Mouse (Mus musculus): ENCODE measurements around the gene Arl5a. TPM values are rescaled to one million over a fixed set of nuclear protein-coding genes. Genes with fewer than 3 reads are reported as not detected.

Arl5a gene
- polyA plus RNA-seq, 1 experiment from 2014 or later = 50.4 TPM

DNA sequence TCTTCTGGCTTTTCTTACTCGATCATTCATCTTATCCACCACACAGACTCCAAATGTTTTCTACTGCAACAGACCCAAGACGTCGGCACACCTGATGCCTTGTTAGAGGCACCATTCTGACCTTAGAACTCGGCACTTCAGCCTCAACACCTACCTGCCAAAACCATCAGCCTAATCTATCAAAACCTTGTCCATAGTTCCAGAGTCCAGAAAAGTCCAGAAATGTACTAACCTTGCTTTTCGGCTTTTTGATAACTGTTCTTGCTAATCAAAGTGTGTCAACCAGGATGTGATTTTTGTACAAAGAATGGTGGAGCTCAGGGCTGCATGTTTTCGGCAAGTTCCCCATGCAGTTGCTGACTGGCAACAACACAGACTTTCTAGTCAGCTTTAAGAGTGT is 50.0 kb downstream of the Arl5a start:
- Histone ChIP-seq H3K27me3 (no peaks in the 10 kb centered on the region), H3K4me1 (no peaks in the 10 kb centered on the region), H3K4me2 (replicated peaks) (no peak overlapping the region), H3K36me3 (no peaks in the 10 kb centered on the region), H3K9me3 (no peaks in the 10 kb centered on the region), H3K4me3 (no peak overlapping the region), H3K27ac (replicated peaks) (no peak overlapping the region), H3K9ac (replicated peaks) (no peak overlapping the region)
- WGBS = 91% methylated on average over 6 of the region's 6 CpGs
- ATAC-seq (replicated peaks) = no peak

DNA sequence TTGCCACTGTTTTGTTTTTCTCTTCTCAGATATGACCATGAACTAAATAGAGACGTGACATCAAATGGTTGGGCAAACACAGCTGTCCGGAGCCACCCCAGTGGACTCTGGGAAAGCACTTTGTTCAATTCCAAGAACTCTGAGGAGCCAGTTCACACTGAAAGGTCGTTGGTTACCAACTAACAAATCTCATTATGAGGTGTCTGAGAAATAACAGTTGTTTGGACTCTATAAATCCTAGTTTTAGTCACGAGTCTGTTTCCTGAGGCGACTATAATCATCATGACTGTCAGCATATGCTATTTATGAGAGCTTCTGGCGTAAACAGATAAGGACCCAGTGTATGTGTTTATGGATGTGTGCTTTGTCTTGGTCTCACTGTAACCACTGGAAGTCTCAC is 52.2 kb downstream of the Arl5a start:
- WGBS = 78% methylated on average over 6 of the region's 6 CpGs
- H3K4me1 ChIP-seq = no peaks in the 10 kb centered on the region
- H3K27me3 ChIP-seq = no peaks in the 10 kb centered on the region
- H3K4me3 ChIP-seq = no peak overlapping the region
- H3K9ac ChIP-seq (replicated peaks) = no peak overlapping the region
- no peaks in the 10 kb centered on the region for H3K9me3 ChIP-seq
- H3K36me3 ChIP-seq = no peaks in the 10 kb centered on the region
- no peak overlapping the region for H3K27ac ChIP-seq (replicated peaks)
- no peak for ATAC-seq (replicated peaks)
- H3K4me2 ChIP-seq (replicated peaks) = no peak overlapping the region

DNA sequence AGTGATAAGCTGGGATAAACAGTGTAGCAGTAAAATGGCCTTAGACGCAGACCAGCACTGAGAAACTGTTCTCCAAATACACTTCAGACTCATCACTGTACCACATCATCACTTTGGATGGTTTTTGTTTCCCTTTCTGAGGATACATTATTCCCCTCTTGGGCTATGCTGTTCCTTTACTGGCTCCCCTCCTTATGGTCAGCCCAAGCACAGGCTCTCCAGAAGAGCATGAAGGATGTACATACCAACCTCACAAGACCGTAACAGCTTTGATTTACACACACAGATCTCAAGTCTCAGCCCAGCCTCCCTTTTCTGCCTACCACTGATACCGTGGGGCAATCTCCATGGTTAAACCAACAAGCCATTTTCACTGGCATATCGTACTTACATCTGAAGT is 52.6 kb downstream of the Arl5a start:
- H3K4me2 ChIP-seq (replicated peaks) = no peak overlapping the region
- H3K27ac ChIP-seq (replicated peaks) = no peak overlapping the region
- H3K9ac ChIP-seq (replicated peaks) = no peak overlapping the region
- H3K4me1 ChIP-seq = 0 out of 2 replicates have a peak, but pooled peaks cover under 1% of the 10 kb centered on the region
- H3K4me3 ChIP-seq = no peak overlapping the region
- ATAC-seq (replicated peaks) = no peak
- no peaks in the 10 kb centered on the region for H3K9me3 ChIP-seq
- H3K27me3 ChIP-seq = no peaks in the 10 kb centered on the region
- no peaks in the 10 kb centered on the region for H3K36me3 ChIP-seq
- 95% methylated on average over 4 of the region's 4 CpGs for WGBS

DNA sequence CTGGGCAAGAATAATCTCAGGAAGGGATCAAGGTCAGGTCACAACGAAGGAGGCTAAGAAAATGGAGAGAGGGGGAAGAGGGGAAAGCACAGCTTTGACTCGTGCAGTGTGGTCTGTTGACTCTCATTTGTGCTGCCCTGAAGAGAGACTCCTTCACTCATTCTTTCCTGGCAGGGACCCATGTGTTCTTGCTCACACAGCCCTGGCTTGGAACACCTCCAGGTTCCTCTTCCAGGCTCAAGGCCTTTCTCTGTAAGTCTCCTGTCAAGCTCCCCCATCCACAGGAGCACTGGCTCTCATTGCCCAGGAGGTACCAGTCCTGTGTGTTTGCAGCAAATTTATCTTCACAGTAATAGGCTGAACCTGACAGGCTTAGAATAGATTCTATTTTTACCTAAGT is 53.6 kb downstream of the Arl5a start:
- Histone ChIP-seq H3K9me3 (no peaks in the 10 kb centered on the region), H3K27ac (replicated peaks) (no peak overlapping the region), H3K4me3 (no peak overlapping the region), H3K36me3 (no peaks in the 10 kb centered on the region), H3K27me3 (no peaks in the 10 kb centered on the region), H3K4me2 (replicated peaks) (no peak overlapping the region), H3K9ac (replicated peaks) (no peak overlapping the region), H3K4me1 (0 out of 2 replicates have a peak, but pooled peaks cover 3% of the 10 kb centered on the region)
- ATAC-seq (replicated peaks) = no peak
- 67% methylated on average over 2 of the region's 2 CpGs for WGBS

DNA sequence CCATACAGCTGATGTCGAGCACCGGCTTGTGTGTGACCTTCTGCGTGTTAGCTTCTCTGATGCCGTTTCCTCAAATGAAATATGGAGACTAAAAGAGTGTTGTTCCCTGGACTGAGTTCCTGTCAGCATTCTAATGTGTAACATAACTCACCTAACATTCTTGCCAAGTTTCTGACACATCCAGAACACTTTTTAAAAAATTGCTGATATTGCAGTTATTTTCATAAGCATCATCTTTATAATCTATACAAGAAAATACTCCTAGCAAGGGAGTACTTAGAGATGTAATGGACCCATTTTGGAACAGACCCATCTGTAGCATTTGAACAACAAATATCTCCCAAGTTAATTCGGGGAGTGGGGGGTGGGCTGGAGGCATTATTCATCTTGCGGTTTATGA is 55.1 kb downstream of the Arl5a start:
- H3K4me3 ChIP-seq = no peak overlapping the region
- H3K9me3 ChIP-seq = no peaks in the 10 kb centered on the region
- no peak overlapping the region for H3K4me2 ChIP-seq (replicated peaks)
- no peak for ATAC-seq (replicated peaks)
- 0 out of 2 replicates have a peak, but pooled peaks cover 3% of the 10 kb centered on the region for H3K4me1 ChIP-seq
- H3K27ac ChIP-seq (replicated peaks) = no peak overlapping the region
- 91% methylated on average over 6 of the region's 6 CpGs for WGBS
- no peaks in the 10 kb centered on the region for H3K27me3 ChIP-seq
- no peak overlapping the region for H3K9ac ChIP-seq (replicated peaks)
- no peaks in the 10 kb centered on the region for H3K36me3 ChIP-seq

DNA sequence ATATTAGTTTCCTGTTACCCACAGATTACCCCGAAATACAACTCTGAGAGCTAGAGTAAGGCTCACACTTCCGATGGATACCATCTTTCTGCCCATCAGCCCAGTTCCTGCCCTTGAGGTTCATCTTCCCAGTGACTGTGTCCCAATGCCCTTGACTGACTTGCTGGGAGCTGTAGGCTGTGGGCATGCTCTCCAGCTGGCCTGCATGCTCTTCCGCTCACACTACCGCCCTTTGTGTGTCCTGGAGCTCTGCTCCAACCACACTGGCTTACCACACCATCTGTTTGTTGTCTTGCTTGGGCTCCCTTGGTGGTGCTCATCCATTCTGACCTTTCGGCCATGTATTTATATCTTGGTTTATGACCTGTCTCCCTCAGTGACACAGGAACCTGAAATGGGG is 57.0 kb downstream of the Arl5a start:
- no peaks in the 10 kb centered on the region for H3K36me3 ChIP-seq
- H3K4me3 ChIP-seq = no peak overlapping the region
- no peak overlapping the region for H3K4me2 ChIP-seq (replicated peaks)
- no peaks in the 10 kb centered on the region for H3K27me3 ChIP-seq
- H3K4me1 ChIP-seq = 0 out of 2 replicates have a peak, but pooled peaks cover 3% of the 10 kb centered on the region
- no peak overlapping the region for H3K9ac ChIP-seq (replicated peaks)
- no peaks in the 10 kb centered on the region for H3K9me3 ChIP-seq
- 94% methylated on average over 5 of the region's 5 CpGs for WGBS
- no peak overlapping the region for H3K27ac ChIP-seq (replicated peaks)
- ATAC-seq (replicated peaks) = no peak

DNA sequence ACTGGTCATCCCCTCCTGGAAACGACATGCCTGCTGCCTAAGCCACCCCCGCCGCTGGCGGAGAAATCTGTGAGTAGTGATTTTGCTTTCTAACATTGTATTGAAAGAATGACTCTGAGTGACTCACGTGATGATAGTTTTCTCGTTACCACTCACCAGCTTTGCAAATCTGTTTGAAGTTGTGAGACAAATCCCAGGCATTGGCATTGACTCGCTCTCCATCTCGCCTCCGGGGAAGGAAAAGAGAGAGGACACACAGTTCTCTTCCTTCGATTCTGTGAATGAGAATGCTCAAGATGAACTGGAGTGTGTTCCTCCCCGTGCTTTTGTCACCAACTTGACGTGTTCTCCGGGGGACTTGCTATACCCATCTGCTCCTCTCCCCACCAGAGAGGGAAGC is 57.5 kb downstream of the Arl5a start:
- no peaks in the 10 kb centered on the region for H3K9me3 ChIP-seq
- H3K27ac ChIP-seq (replicated peaks) = no peak overlapping the region
- H3K4me3 ChIP-seq = no peak overlapping the region
- H3K9ac ChIP-seq (replicated peaks) = no peak overlapping the region
- H3K36me3 ChIP-seq = no peaks in the 10 kb centered on the region
- H3K27me3 ChIP-seq = no peaks in the 10 kb centered on the region
- 73% methylated on average over 13 of the region's 13 CpGs for WGBS
- ATAC-seq (replicated peaks) = no peak
- no peak overlapping the region for H3K4me2 ChIP-seq (replicated peaks)
- 0 out of 2 replicates have a peak, but pooled peaks cover 3% of the 10 kb centered on the region for H3K4me1 ChIP-seq

DNA sequence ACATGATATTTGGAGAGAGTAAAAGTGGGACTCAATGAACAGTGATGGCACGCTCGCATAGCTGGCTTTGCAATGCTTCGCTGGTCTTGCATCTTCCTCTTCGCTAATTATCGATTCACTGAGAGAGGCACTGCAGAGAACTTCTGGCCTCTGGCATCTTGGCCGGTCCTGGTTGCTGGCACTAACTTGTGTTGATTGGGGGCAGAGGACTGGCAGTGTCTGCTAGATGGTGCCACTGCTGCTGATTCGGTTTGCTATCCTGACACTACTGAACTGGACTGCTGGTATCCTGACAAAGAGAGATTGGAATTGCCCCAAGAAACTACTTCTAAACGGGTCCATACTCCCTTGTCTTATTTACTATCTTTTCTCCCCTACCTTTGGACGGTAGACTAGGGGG is 63.6 kb downstream of the Arl5a start:
- Histone ChIP-seq H3K9me3 (no peaks in the 10 kb centered on the region), H3K27me3 (no peaks in the 10 kb centered on the region), H3K4me1 (no peaks in the 10 kb centered on the region), H3K27ac (replicated peaks) (no peak overlapping the region), H3K36me3 (no peaks in the 10 kb centered on the region), H3K4me2 (replicated peaks) (no peak overlapping the region), H3K9ac (replicated peaks) (no peak overlapping the region), H3K4me3 (no peak overlapping the region)
- 92% methylated on average over 9 of the region's 9 CpGs for WGBS
- ATAC-seq (replicated peaks) = no peak

DNA sequence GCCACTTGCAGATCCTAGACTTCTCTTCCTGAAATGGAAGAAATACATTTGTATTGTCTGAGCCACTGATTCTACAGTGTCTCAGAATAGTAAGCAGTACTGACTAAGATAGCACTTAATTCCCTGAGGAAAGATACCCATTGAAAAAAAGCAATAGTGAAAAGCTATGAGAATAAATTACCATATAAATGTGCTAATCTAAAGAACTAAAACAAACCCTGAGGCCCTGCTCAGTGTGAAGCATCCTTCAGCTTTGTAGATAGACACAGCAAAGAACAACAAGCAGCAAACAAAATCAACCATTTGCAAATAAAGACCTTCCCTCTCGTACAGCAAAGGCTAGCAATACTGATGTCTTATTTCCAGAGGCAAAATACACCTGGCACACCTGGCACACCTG is 65.0 kb downstream of the Arl5a start:
- 64% methylated on average over 1 of the region's 1 CpGs for WGBS
- Histone ChIP-seq H3K4me1 (no peaks in the 10 kb centered on the region), H3K4me3 (no peak overlapping the region), H3K4me2 (replicated peaks) (no peak overlapping the region), H3K36me3 (no peaks in the 10 kb centered on the region), H3K9ac (replicated peaks) (no peak overlapping the region), H3K9me3 (no peaks in the 10 kb centered on the region), H3K27ac (replicated peaks) (no peak overlapping the region), H3K27me3 (no peaks in the 10 kb centered on the region)
- no peak for ATAC-seq (replicated peaks)

DNA sequence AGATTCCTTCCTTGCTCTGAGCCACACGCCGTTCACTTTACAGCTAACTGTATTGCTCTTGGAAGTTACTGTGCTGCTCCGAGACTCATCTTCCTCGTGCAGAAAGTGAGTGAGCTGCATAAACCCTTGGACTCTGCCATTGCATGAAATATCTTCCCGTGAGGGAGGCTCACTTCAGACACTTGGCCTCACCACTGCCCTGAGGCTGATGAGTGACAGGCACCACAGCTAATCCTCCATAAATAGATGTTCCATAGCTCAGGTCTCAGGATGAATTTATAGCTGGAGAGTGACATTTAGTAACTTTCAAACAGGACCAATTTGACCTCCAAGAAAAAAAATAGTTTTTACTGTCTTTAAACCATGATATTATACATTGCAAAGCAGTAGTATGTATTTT is 66.5 kb downstream of the Arl5a start:
- H3K4me3 ChIP-seq = no peak overlapping the region
- H3K4me2 ChIP-seq (replicated peaks) = no peak overlapping the region
- WGBS = 83% methylated on average over 5 of the region's 5 CpGs
- H3K9me3 ChIP-seq = no peaks in the 10 kb centered on the region
- no peak overlapping the region for H3K9ac ChIP-seq (replicated peaks)
- no peaks in the 10 kb centered on the region for H3K27me3 ChIP-seq
- H3K36me3 ChIP-seq = no peaks in the 10 kb centered on the region
- no peak for ATAC-seq (replicated peaks)
- H3K4me1 ChIP-seq = no peaks in the 10 kb centered on the region
- H3K27ac ChIP-seq (replicated peaks) = no peak overlapping the region

DNA sequence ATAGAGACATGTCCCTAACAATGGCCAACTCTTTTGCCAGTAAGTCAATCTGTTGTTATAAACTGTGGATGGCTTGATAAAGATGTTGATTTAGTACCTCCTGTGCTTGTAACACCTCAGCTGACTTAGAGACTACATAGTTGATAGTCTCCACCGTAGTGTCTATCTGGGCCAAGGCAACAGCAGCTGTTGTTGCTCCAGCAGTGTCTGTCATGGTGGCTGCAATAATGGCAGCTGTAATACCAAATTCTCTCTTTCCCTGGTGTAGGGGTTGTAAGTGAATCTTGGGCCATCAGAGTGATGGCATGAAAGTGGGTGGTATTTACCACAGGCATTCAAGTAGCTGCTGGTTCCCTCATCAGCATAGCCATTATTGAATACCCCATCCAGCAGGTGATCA is 73.7 kb downstream of the Arl5a start:
- Histone ChIP-seq H3K27ac (replicated peaks) (no peak overlapping the region), H3K4me3 (no peak overlapping the region), H3K9ac (replicated peaks) (no peak overlapping the region), H3K4me1 (no peaks in the 10 kb centered on the region), H3K9me3 (no peaks in the 10 kb centered on the region), H3K4me2 (replicated peaks) (no peak overlapping the region), H3K36me3 (no peaks in the 10 kb centered on the region), H3K27me3 (no peaks in the 10 kb centered on the region)
- WGBS = 94% methylated on average over 1 of the region's 1 CpGs
- ATAC-seq (replicated peaks) = no peak

All from forebrain, embryonic 15.5 days (tissue).